In the genomic region with DNA sequence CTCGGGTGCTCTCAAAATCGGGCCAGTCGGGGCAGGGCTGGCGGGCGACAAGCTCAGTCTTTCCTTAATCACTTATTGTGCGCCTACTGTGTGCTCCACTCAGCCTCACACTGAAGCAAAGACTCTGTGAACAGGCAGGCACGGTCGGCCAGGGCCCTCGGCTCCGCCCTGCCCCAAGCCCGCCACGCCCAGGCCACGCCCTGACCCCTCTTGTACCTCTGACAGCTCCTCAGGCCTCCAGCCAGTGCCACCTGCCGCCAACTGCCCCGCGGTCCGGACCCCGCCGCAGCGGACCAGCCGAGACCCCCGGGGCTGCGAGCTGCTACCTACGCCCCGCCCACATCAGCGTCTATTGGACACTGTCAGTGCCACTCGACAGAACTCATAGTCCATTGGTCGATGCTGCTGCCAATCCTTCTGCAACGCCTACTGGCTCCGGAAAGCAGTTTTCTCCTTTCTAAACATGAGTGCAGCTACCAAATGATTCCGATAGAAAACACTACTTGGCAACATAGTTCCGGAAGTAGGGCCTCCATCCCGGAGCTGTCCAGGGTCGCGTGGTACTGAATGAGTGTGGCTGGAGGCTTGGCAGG, we compare ENCODE assay signal across 8 mouse cellular contexts. TPM values are rescaled to one million over a fixed set of nuclear protein-coding genes. Genes with fewer than 3 reads are reported as not detected.
DNase-seq lines count a peak whose midpoint lies in the region; ATAC-seq lines count a peak whose summit lies in the region.

Slc39a3 (minus strand) TSS at position 439 of the 593 bp plus-strand sequence.

- peak within 1 kb of the TSS; percentile 69; the same call in 1 of the 2 replicates for H3K27ac ChIP-seq in hindbrain, embryonic 14.5 days

- 1% methylated on average over 35 of the region's 35 CpGs for WGBS in hindbrain, embryonic 14.5 days

- peak within 1 kb of the TSS; percentile 85 for H3K9ac ChIP-seq in hindbrain, embryonic 14.5 days

- H3K4me3 ChIP-seq in hindbrain, embryonic 14.5 days (replicated peaks; ENCODE audit: low read length) = peak within 1 kb of the TSS; percentile 96

- H3K9me3 ChIP-seq in hindbrain, embryonic 14.5 days (ENCODE audit: control insufficient read depth, low read length) = no peaks in the 10 kb centered on the region

- peaks cover 21% of the 10 kb centered on the region for H3K36me3 ChIP-seq in hindbrain, embryonic 14.5 days (replicated peaks; ENCODE audit: control insufficient read depth, insufficient read depth)

- DNase-seq in R1 (ENCODE audit: low read depth, low spot score) = peak; percentile 100
- peak; percentile 100 for DNase-seq in cerebellum, postnatal 25 days
- DNase-seq in frontal cortex, postnatal 25 days (ENCODE audit: low spot score in 2 of 2) = peak; percentile 100
- peak; percentile 100 for DNase-seq in hindbrain, embryonic 14.5 days (ENCODE audit: low spot score)
- peak; percentile 98 to 99 for DNase-seq in layer of hippocampus, postnatal 36 days
- DNase-seq in lung, postnatal 36 days = peak; percentile 99
- peak; percentile 100 for DNase-seq in retina, postnatal 1 day
- peak; percentile 94 to 100 for DNase-seq in urinary bladder, adult 18-20 months (ENCODE audit: low spot score in 2 of 2)

- peak; percentile 99 for ATAC-seq in hindbrain, embryonic 14.5 days (ENCODE audit: low FRiP score)

- H3K4me1 ChIP-seq in hindbrain, embryonic 14.5 days (replicated peaks; ENCODE audit: control insufficient read depth, insufficient read depth, low read length) = peaks cover 12% of the 10 kb centered on the region; the same call in 1 of the 2 replicates

- no peaks in the 10 kb centered on the region for H3K27me3 ChIP-seq in hindbrain, embryonic 14.5 days (ENCODE audit: control insufficient read depth, insufficient read depth, low read length)

- H3K4me2 ChIP-seq in hindbrain, embryonic 14.5 days (replicated peaks) = peak within 1 kb of the TSS; percentile 72

RNA-seq across cellular contexts. Expression of gene Slc39a3, which starts in this region (rescaled TPM):
- 33.7 and 33.8 TPM in 2 replicates for polyA plus RNA-seq in hindbrain, embryonic 14.5 days (2014; fragmentation: Nextera tagmentation; extraction: Ambion mirVana)
- total RNA-seq in layer of hippocampus, postnatal 36 days (2021) = 10 to 100 TPM; 69.6 to 71.4 TPM

Comparison
In these comparisons a context has a peak if more than half of its experiments do, and no peak if none do; other contexts are left out.
1. Peak in every context shown above with its lines: DNase-seq, ATAC-seq, H3K4me3 ChIP-seq and H3K27ac ChIP-seq.